Mouse (Mus musculus) cerebellum, adult 18-20 months (tissue): Measurements from ENCODE around the gene Vamp2.

ENCODE experiments used
- DNase-seq, 2 experiments: peaks; one replicate each; pipeline ENCODE4 v3.0.0; 2021

The Vamp2 gene

DNA sequence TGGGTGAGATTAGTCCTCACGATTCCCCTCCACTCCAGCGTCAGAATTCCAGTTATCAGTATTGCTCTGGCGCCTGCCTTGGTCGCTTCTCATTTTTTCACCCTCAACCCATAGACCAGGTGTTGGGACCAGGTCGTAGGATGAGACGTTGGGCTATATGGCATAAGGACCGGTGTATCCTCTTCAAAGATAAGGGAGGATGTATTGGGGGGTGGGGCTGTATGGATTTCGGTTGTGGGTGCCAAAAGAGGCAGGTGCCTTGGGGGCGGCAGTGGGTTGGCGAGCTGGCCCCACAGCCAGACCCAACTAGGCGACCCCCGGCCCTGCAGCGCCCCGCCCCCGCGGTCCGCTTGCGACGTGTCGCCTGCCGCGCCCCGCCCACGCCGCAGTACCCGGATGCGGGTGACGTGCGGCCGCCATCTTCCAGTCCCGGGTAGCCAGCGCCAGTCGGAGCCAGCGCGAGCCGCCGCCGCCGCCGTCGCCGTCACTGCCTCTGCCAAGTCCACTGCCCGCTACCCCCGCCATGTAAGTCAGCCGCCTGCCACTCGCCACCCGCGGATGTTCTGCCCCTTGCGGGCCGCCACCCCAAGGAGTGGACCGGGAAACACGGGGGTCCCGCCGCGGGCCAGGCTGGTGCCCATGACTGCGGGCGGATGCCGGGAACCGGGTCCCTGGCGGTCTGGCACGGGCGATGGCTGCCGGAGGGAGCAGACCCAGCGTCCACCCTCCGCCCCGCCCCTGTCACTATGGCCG is at the start of gene Vamp2:
Vamp2 (plus strand) TSS at position 388 of the 753 bp plus-strand sequence.
- peak; percentile 91 to 98 for DNase-seq

GRCm38 (mm10) chr11:69045531-69046394 is 42.5 kb upstream of the Vamp2 start, which contains the start of gene Aurkb:
TSS of gene Aurkb (plus strand) at chr11:69045647.
- DNase-seq: peak; percentile 71 to 81

GRCm38 (mm10) chr11:69046395-69046774 is 41.9 kb upstream of the Vamp2 start:
- DNase-seq: no peak

DNA sequence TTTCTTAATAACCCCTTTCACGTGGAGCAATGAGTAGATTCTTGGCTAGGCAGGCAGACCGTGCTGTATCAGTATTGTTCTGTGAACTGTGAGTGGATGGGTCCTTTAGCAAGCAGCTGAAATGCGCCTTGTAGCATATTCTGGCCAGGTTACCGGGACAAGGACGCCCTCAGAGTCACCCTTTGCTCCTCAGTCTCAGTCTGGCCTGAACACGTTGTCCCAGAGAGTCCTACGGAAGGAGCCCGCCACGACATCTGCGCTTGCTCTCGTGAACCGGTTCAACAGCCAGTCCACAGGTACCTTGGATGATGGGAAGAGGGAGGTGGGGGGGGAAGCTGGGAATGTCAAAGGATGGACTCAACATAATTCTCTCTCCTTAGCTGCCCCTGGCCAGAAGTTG is 40.7 kb upstream of the Vamp2 start:
- no peak for DNase-seq

DNA sequence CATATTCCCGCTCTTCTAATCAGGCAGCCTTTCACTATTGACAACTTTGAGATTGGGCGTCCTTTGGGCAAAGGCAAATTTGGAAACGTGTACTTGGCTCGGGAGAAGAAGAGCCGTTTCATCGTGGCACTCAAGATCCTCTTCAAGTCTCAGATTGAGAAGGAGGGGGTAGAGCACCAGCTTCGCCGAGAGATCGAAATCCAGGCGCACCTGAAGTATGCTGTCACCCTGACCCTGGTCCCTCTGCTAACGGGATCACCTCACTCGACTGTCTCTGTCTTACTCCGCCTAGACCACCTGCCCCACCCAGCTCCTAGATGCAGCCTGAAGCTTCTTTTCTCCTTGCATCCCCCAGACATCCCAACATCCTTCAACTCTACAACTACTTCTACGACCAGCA is 40.1 kb upstream of the Vamp2 start:
- DNase-seq: no peak

DNA sequence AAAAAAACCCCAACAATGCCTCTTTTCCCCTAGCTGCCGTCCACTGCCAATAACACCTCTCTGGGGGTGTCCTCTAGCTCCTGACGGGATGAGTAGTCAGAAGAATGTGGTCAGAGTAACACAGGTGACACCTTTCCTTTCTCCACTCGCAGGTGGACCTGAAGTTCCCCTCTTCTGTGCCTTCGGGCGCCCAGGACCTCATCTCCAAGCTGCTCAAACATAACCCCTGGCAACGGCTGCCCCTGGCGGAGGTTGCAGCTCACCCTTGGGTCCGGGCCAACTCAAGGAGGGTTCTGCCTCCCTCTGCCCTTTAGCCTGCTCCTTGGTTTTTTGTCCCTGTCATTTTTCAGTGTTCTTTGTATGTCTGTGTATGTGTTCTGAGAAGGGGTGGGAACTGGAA is 37.5 kb upstream of the Vamp2 start:
- DNase-seq: no peak

- no peak for DNase-seq
These were observed 36.5 kb upstream of the Vamp2 start for GRCm38 (mm10) chr11:69051771-69052170.

DNA sequence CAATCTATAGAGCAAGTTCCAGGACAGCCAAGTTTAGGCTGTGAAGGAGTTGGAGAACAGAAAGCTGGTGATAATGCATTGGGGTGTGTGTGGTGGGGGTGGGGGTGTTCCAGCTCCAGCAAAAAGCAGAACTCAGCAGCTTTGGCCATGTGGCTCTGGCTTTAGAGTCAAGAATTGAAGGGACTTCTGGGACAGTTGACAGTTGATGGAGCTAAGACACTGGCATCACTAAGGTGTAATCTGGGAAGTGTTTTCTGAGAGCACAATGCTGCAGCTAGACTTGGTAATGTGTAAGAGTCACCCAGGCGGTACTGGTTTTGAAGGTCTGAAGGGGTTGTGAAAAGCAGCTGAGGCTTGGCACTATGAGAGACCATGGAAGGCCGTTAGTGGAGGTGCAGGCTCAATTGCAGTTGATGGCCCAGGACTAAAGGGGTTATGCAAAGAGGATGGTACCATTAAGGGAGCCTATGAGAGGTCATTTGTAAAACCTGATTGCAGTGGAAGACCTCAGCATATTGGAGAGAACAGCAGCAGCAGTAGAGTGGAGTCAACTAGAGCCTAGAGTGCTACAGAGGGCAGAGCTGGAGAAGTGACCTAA is 35.4 kb upstream of the Vamp2 start:
- DNase-seq: no peak

- DNase-seq: no peak
These were observed 34.4 kb upstream of the Vamp2 start for GRCm38 (mm10) chr11:69053848-69054247.

DNA sequence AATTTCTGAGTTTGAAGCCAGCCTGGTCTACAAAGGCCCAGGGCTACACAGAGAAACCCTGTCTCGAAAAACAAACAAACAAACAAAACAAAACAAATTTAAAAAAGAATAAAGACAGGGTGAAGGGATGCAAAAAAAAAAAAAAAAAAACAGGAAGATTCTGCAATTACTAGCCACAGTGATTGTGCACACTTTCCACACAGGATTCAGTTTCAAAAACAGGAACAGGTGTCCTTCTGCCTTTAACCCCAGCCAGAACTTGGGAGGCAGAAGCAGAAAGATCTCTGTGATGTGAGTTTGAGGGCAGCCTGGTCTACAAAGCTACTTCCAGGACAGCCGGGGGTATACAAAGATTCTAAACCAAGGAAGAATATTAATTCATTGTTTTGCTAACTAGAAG is 30.0 kb upstream of the Vamp2 start:
- DNase-seq: no peak

GRCm38 (mm10) chr11:69058729-69059356 is 29.4 kb upstream of the Vamp2 start:
- peak in 1 of 2 experiments; percentile 23 for DNase-seq

DNA sequence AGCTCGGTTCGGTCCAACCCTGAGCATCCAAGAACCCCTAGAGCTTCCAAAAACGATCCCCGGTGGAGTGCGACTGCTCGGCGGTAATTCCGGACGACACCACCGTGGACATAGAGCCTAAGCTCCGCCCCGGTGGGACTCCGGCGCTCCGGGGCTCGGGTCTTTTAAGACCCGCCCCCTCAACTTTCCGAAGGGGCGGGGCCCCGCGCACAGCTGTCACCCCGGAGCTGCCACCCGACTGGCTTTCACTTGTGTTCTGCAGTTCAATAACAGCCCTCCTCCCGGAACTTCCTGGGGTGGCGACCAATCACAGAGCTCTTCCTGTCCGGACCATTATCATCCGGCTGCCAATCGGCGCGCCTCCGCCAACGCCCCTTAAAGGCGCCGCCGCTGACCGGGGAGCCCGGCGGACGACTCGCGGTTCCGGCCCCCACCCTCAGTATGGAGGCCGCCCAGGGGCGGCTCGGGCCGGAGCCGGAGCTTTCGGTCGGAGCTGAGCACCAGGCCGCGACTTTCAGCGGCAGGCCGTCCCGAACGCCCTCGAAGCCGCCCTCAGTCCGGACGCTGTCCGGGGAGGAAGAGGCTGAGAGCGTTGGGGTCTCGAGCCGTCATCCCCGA is 28.8 kb upstream of the Vamp2 start, which contains the start of gene Borcs6:
Borcs6 (plus strand) TSS at position 361 of the 618 bp plus-strand sequence.
- DNase-seq: peak; percentile 95 to 98

GRCm38 (mm10) chr11:69059975-69060411 is 28.3 kb upstream of the Vamp2 start:
- DNase-seq: peak; percentile 58 to 74

DNA sequence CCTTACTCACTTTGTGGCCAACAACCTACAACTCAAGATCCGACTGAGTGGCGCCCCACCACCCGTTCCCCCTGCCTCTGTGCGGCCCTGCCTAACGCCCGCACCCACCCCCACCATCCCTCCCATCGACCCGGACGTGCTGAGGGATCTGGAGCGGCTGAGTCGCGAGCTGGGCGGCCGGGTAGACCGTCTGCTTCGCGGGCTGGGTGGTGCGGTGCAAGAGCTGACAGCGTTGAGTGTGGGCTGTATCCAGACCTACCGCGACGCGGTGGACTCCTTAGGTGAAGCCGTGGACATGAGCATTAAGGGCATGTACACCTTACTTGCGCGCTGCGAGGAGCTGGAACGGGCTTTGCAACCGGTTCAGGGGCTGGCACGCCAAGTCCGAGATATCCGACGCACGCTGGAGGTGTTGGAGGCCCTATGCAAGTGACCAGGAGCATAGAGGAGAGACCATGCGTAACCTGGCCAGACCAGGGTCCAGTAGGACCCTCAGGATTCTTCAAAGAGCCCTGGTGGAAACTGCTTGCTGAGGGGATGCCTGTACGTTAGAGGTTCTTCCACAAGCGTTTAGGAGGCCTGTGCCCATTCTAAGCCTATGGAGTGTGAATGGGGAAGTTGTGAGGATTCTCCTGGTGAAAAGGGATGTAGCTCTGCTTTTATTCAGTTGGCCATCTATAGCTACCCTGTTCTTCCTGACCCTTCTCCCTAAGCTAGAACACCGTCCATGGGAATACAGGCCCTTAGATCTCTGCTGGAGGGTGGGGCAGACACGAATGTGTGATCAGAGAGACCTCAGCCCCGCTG is 27.6 kb upstream of the Vamp2 start:
- DNase-seq: peak; percentile 42 to 60

DNA sequence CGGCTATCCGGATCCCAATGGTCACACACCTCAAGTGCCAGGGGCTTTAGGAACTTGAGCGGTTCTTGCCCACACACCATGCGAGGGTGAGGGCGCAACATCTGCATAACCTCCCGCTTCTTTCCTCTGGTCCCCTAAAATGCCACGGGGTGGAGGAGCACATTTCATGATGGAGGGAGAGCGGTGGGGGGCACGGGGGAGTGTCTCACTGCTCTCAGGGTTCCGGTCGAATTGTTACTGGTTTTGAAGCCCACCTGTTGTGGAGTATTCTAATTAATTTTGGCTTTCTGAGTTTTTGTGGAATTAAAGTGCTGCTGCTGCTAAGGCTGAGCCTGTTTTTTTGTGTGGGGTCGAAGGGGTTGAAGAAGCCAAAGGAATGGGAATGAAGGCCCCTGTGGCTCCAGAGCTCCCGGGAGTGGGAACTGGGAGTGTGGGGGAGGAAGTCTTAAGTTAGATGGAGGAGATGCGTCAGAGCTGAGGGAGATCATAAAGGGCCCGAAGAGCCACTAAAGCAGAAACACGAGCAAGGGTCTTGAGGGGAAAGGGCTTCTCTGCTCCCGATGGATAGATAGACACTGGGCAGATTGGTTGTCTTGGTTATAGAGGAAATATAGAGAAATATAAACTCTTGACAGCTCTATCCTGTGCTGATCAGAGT is 26.9 kb upstream of the Vamp2 start:
- DNase-seq: peak in 1 of 2 experiments; percentile 38

GRCm38 (mm10) chr11:69062194-69062760 is 26.0 kb upstream of the Vamp2 start:
- DNase-seq: peak; percentile 71 to 86

GRCm38 (mm10) chr11:69062761-69063224 is 25.5 kb upstream of the Vamp2 start:
- peak; percentile 88 to 95 for DNase-seq

GRCm38 (mm10) chr11:69063413-69064201 is 24.7 kb upstream of the Vamp2 start:
- DNase-seq: peak; percentile 64 to 82
